Mouse (Mus musculus) embryonic fibroblast, embryonic 13.5 days (primary cell): Measurements from ENCODE around the gene Dusp12. TPM values are rescaled to one million over a fixed set of nuclear protein-coding genes. Genes with fewer than 3 reads are reported as not detected.

Experiments
- H3K27ac ChIP-seq: 2 replicates; pipeline ENCODE4 v1.5.1; 2012; ENCODE audit warnings: low read length, control low read depth, inconsistent platforms; ENCODE audit not compliant: insufficient read depth
- H3K4me1 ChIP-seq: 2 replicates; pipeline ENCODE4 v1.6.1; 2011; ENCODE audit warnings: low read length; ENCODE audit not compliant: control insufficient read depth, insufficient read depth
- H3K4me3 ChIP-seq: 2 replicates; pipeline ENCODE4 v1.5.1; 2011; ENCODE audit warnings: mild to moderate bottlenecking, control low read depth, low read length; ENCODE audit not compliant: insufficient read depth
- CTCF ChIP-seq: IDR thresholded peaks from 2 replicates; pipeline ENCODE4 v1.5.1; 2011; ENCODE audit warnings: mild to moderate bottlenecking, control low read depth, low read length, moderate library complexity, borderline replicate concordance; ENCODE audit not compliant: insufficient read depth
- POLR2A ChIP-seq: IDR thresholded peaks from 2 replicates; pipeline ENCODE4 v1.6.1; 2011; ENCODE audit warnings: low read depth, mild to moderate bottlenecking, control low read depth, low read length, moderate library complexity
- polyA plus RNA-seq: library from polyadenylated mRNA; stranded (reverse); fragments of >200 nt; gene quantifications from 2 replicates; pipeline ENCODE4 v1.2.4, GENCODE M21; 2011; ENCODE audit warnings: low read depth; ENCODE audit not compliant: missing spikeins, insufficient read length

Dusp12 gene
- polyA plus RNA-seq, 1 experiment: 28.4 TPM

DNA sequence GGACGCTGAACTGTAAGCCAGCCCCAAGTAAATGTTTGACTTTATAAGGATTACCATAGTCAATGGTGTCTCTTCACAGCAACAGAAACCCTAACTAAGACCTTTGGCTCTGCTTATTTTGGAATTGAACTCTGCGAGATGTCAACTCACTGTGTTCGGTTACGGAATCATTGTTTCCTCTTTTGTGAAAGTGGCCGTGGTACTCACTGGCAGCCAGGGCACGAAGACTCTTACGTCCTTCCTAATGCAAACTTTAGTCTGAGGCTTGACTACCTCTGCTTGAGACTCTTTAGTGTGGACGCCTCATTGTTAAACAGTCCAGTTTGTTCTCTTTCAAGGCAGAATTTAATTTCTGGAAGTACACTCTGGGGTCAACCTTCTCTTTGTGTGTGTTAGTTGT, 34.0 kb upstream of the Dusp12 start:
- Histone ChIP-seq H3K4me1 (no peaks in the 10 kb centered on the region), H3K4me3 (no peak overlapping the region), H3K27ac (no peak overlapping the region)
- no peak for TF ChIP-seq POLR2A
- TF ChIP-seq CTCF: no peak

DNA sequence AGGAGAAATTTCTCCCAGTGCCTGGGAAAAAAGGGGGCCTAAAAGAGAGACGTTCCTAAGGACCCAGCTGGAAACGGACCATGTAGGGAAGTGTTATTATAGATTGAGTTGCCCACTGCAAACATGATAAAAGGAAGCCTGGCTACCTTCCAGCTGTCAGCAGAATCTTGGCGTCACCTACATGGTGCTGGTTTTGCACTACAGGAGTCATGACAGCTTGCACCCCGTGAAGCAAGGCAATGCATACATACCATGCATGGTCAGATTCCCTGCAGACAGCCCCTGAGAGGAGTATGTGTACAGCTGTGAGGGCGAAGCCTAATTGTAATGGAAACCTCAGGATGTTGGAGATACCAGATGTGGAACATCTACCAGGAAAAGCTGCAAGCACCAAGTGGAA, 30.3 kb upstream of the Dusp12 start:
- Histone ChIP-seq H3K4me1 (no peaks in the 10 kb centered on the region), H3K4me3 (no peak overlapping the region), H3K27ac (no peak overlapping the region)
- no peak for TF ChIP-seq CTCF

DNA sequence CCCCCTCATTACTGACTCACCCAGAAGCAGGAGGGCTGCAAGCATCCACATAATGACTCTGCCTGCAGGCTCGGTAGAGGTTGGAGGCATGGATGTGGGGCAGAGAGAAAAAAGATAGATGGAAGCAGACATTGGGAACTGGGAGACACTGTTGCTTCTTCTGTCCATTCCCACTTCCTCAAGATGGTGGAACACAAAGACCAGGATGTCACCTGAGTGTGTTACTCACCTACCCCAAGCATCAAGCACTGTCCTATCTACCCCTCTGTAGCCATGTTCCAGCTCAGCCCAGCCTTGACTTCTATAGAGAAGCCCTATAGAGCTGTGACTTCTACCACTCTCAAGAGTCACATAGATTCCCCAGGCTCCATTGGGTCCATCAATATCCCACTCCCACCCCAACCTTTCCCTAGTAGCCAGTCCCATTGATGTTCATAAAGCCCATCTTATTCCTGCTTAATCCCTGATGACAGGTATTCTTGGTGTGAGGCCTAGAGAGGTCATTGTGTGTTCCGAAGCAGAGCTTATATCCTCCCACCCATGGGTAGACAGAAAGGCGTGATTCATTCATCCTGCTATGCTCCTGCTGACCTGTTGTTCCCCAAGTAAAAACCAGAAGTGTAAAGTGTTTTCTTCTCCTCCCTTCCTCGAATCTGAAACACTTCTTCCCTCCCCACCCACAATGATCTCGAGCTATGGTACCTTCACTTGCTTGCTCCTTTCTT, 27.7 kb upstream of the Dusp12 start, which contains the start of gene Fcrlb:
Gene Fcrlb, minus strand, starts transcription at position 51 of the 725 bp plus-strand sequence.
- no peak within 1 kb of the TSS for H3K27ac ChIP-seq
- H3K4me3 ChIP-seq: no peak within 1 kb of the TSS
- TF ChIP-seq CTCF (no peak), POLR2A (no peak)
- H3K4me1 ChIP-seq: no peaks in the 10 kb centered on the region

DNA sequence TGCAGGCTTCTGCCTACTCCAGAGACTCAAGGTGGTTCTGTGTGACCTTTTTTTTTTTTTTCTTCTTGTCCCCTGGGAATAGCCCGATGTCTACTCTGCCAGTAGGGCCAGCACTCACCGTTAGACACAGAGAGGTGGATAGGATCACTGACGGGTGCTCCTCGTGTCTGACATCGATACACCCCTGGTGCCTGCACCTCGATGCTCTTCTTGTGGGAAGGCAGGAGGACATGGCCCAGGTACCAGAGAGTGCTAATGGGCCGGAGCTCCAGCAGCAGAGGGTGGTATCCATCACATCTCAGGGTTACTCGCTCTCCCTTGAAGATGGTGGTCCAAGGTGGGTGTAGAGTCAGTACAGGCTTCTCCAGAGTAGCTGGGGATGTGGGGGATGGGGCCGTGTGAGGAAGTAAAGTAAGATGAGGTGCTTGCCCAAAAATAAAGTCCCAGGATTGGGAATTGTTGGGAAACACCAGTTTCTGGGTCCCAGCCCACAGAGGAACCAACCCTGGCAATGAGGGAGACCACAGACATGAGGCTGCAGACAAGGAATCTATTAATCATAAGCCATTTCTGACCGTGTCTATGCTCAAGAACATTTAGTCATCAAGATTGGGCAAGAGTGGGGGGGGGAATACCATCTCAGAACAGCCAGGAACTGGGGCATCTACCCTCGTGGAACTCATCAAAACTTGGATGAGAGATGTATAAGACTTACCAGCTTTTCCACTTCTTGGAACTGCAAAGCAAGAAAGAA, 26.7 kb upstream of the Dusp12 start:
- Histone ChIP-seq H3K27ac (no peak overlapping the region), H3K4me3 (no peak overlapping the region), H3K4me1 (no peaks in the 10 kb centered on the region)
- TF ChIP-seq CTCF (no peak), POLR2A (no peak)

DNA sequence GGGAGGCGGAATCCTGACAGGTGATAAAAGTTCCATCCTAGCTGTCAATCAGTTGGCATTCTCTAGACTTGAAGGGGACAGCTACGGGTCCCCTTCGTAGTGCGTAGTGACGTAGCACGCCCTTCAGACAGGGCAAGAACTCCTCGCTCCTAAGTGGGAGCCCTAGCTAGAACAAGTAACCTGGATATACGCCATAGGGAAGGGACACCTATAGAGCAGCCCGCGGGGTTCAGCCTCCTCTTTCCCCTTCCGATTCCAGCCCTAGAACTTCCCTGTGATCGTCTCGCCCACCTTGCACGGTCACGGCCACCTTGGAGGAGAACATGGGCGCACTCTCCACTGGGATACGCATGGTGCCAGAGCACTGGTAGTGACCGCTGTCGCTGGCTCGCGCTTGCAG, 23.0 kb upstream of the Dusp12 start:
- no peaks in the 10 kb centered on the region for H3K4me1 ChIP-seq
- peak overlapping the region; percentile 19; the same call in 1 of the 2 replicates for H3K4me3 ChIP-seq
- TF ChIP-seq CTCF (no peak), POLR2A (no peak)

DNA sequence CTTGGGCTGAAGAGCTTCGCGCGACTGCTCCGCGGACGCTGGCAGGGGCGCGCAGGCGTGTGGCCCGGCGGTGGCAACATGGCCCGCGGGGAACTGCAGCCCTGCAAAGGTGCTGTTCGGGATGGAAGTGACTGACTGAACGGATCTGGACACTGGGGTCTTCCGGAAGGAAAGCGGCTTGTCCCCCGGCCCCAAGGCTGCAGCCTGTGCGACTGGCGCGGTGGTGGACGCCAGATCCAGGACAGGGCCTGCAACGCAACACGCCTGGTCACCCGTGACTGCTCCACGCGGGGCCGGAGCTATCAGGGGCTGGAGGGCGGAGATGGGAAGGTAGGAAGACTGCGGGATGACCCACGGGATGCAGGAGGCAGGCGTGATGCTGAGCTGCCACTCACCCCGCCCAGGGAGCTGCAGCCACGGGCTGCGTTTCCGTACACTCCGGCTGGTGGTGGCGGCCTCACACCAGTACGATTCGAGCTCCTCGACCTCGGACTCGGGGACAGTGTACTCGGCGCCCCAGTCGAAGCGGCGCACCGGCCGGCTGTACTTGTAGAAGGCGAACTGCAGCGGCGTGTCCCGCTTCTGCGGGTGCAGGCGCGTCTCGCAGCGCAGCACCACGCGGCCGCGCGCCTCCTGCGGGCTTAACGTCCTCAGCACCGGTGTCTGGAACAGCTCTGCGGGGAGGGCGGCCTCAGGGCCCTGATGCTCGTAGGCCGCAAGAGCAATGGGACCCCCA, 22.3 kb upstream of the Dusp12 start:
- no peak overlapping the region for H3K27ac ChIP-seq
- no peak for TF ChIP-seq CTCF
- no peak for TF ChIP-seq POLR2A

More for the DNA sequence above, 23.0 kb upstream of the Dusp12 start:
- H3K27ac ChIP-seq: no peak overlapping the region

DNA sequence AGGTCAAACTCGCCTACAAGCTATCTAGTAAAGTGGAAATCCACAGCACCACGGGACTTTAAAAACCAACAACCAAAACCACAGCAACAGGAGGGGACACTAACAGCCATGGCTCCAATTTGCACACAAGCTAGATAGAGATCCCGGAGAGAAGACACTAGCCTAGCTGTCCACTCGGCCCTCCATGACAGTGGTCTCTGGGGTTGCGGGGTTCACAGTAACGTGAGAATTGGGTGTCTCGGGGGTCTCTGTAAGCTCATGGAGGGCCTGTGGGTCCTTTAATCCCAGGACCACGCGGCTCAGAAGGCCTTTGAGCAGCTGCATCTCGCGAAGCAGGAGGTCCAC, 21.7 kb upstream of the Dusp12 start:
- TF ChIP-seq CTCF: no peak
- TF ChIP-seq POLR2A: no peak
- no peaks in the 10 kb centered on the region for H3K4me1 ChIP-seq
- H3K4me3 ChIP-seq: no peak overlapping the region
- H3K27ac ChIP-seq: no peak overlapping the region

More for the DNA sequence above, 22.3 kb upstream of the Dusp12 start:
- Histone ChIP-seq H3K4me1 (no peaks in the 10 kb centered on the region), H3K4me3 (peak overlapping the region; percentile 19)

DNA sequence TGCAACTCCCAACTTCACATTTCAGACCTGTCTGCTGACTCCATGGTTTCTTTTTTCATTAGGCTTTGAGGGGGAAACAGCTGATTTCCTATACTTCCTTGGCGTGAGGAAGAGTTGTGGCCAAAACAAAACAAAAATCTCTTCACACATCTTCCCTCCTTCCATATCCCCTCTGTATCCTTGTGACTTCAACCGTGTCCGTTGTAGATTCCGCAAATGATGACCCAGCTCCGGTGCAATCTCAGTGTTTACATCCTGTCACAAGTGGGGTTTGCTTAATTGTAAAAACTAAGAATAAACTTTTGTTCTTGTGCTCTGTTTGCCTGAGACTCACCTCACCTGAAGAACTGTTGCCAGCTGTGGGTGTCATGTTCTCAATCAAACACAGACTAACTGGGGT, 18.1 kb upstream of the Dusp12 start:
- Histone ChIP-seq H3K4me1 (no peaks in the 10 kb centered on the region), H3K27ac (no peak overlapping the region), H3K4me3 (no peak overlapping the region)
- no peak for TF ChIP-seq POLR2A
- TF ChIP-seq CTCF: no peak

DNA sequence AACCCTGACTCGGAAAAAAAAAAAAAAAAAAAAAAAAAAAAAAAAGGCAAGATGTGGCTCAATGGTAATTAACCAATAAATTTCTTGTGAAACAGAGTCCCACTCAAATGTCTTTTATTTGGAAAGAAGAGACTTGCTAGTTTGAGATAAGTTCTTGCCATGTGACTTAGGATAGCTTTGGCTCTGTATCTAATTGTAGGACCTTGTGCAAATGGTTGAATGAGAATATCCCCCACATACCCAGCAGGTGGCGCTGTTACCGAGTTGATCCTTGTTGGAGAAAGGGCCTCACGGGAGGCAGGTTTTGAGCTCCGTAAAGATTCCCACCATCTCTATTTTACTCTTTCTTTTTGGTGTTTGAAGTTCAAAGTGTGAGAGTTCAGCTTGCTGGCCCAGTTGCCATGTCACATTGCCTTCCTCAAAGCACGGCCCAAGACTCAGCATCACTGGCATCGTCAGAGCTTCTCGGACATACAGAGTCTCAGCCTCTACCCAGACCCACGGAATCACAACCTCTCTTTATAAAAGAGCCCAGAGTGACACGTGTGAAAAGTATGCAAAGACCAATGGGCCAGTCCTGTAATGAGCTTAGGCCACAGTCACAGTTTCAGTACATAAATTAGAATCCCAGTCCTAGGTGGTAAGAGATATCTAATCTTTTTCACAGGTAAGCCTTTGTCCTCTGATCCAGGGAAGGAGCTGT, 16.3 kb upstream of the Dusp12 start:
- H3K27ac ChIP-seq: no peak overlapping the region
- no peaks in the 10 kb centered on the region for H3K4me1 ChIP-seq
- H3K4me3 ChIP-seq: no peak overlapping the region
- no peak for TF ChIP-seq POLR2A
- peak; percentile 58; the same call in 1 of the 2 replicates for TF ChIP-seq CTCF
